Mouse (Mus musculus) E14TG2a.4 (cell line): Measurements from ENCODE around the gene Sub1.

Experiments
- H3K27me3 ChIP-seq: 2 replicates; pipeline ENCODE4 v1.6.1; 2014; ENCODE audit warnings: low read length, control low read depth; ENCODE audit not compliant: insufficient read depth
- H3K36me3 ChIP-seq: 2 replicates; pipeline ENCODE4 v1.6.1; 2014; ENCODE audit warnings: low read length, control low read depth; ENCODE audit not compliant: insufficient read depth
- H3K4me1 ChIP-seq: replicated peaks from 2 replicates; pipeline ENCODE4 v1.6.1; 2014; ENCODE audit warnings: low read depth, low read length, control low read depth
- H3K4me3 ChIP-seq: replicated peaks from 2 replicates; pipeline ENCODE4 v1.5.1; 2014; ENCODE audit warnings: mild to moderate bottlenecking, low read length
- H3K9me3 ChIP-seq: 2 replicates; pipeline ENCODE4 v1.6.1; 2014; ENCODE audit warnings: low read length, control low read depth
- CTCF ChIP-seq: conservative IDR thresholded peaks from 2 replicates; pipeline ENCODE4 v1.5.1; 2014; ENCODE audit warnings: low read length
- NANOG ChIP-seq: IDR thresholded peaks from 2 replicates; pipeline ENCODE4 v1.6.1; 2014; ENCODE audit warnings: borderline replicate concordance, low read length, mixed read lengths
- POU5F1 ChIP-seq: IDR thresholded peaks from 2 replicates; pipeline ENCODE4 v1.6.1; 2014; ENCODE audit warnings: low read length, borderline replicate concordance

Sub1 gene

GRCm38 (mm10) chr15:11981985-11982384 is 14.8 kb downstream of the Sub1 start:
- no peak for TF ChIP-seq CTCF
- H3K36me3 ChIP-seq, result peaks cover 99% of the 10 kb centered on the region
- no peaks in the 10 kb centered on the region for H3K9me3 ChIP-seq
- peaks cover 15% of the 10 kb centered on the region for H3K4me1 ChIP-seq
- no peaks in the 10 kb centered on the region for H3K27me3 ChIP-seq
- no peak overlapping the region for H3K4me3 ChIP-seq

GRCm38 (mm10) chr15:11981501-11981900 is 15.3 kb downstream of the Sub1 start:
- no peak for TF ChIP-seq POU5F1
- no peaks in the 10 kb centered on the region for H3K9me3 ChIP-seq
- H3K27me3 ChIP-seq, result no peaks in the 10 kb centered on the region
- H3K4me1 ChIP-seq, result peaks cover 14% of the 10 kb centered on the region
- no peak overlapping the region for H3K4me3 ChIP-seq
- H3K36me3 ChIP-seq, result peaks cover 98% of the 10 kb centered on the region

- no peaks in the 10 kb centered on the region for H3K9me3 ChIP-seq
- TF ChIP-seq NANOG (no peak), CTCF (no peak), POU5F1 (no peak)
- no peak overlapping the region for H3K4me3 ChIP-seq
- peaks cover 6% of the 10 kb centered on the region; the same call in 1 of the 2 replicates for H3K4me1 ChIP-seq
- H3K27me3 ChIP-seq, result no peaks in the 10 kb centered on the region
- peaks cover 84% of the 10 kb centered on the region for H3K36me3 ChIP-seq
Observed at GRCm38 (mm10) chr15:11978175-11978574, 18.6 kb downstream of the Sub1 start.

GRCm38 (mm10) chr15:11977071-11977470 is 19.7 kb downstream of the Sub1 start:
- no peak for TF ChIP-seq NANOG
- TF ChIP-seq POU5F1, result no peak
- no peak for TF ChIP-seq CTCF
- Histone ChIP-seq H3K4me3 (no peak overlapping the region), H3K4me1 (peaks cover 14% of the 10 kb centered on the region), H3K36me3 (peaks cover 73% of the 10 kb centered on the region), H3K27me3 (no peaks in the 10 kb centered on the region; the same call in 1 of the 2 replicates), H3K9me3 (no peaks in the 10 kb centered on the region)

- Histone ChIP-seq H3K4me3 (no peak overlapping the region), H3K27me3 (no peaks in the 10 kb centered on the region; the same call in 1 of the 2 replicates), H3K36me3 (peaks cover 61% of the 10 kb centered on the region), H3K9me3 (no peaks in the 10 kb centered on the region), H3K4me1 (peaks cover 13% of the 10 kb centered on the region)
- TF ChIP-seq POU5F1 (no peak), CTCF (no peak), NANOG (no peak)
Observed at GRCm38 (mm10) chr15:11975836-11976235, 20.9 kb downstream of the Sub1 start.

- Histone ChIP-seq H3K36me3 (peaks cover 22% of the 10 kb centered on the region), H3K27me3 (no peaks in the 10 kb centered on the region; the same call in 1 of the 2 replicates)
Observed at GRCm38 (mm10) chr15:11971854-11972420, 24.8 kb downstream of the Sub1 start.

GRCm38 (mm10) chr15:11970621-11971020 is 26.2 kb downstream of the Sub1 start:
- peaks cover 11% of the 10 kb centered on the region; the same call in 1 of the 2 replicates for H3K36me3 ChIP-seq
- no peak overlapping the region for H3K4me3 ChIP-seq
- H3K4me1 ChIP-seq, result peaks cover 18% of the 10 kb centered on the region
- H3K9me3 ChIP-seq, result no peaks in the 10 kb centered on the region
- TF ChIP-seq NANOG (no peak), POU5F1 (no peak), CTCF (no peak)
- no peaks in the 10 kb centered on the region; the same call in 1 of the 2 replicates for H3K27me3 ChIP-seq

More at GRCm38 (mm10) chr15:11971854-11972420, 24.8 kb downstream of the Sub1 start:
- peaks cover 18% of the 10 kb centered on the region for H3K4me1 ChIP-seq
- H3K4me3 ChIP-seq, result no peak overlapping the region
- peak; percentile 94 for TF ChIP-seq CTCF
- TF ChIP-seq NANOG, result no peak
- no peaks in the 10 kb centered on the region for H3K9me3 ChIP-seq

- Histone ChIP-seq H3K27me3 (no peaks in the 10 kb centered on the region; the same call in 1 of the 2 replicates), H3K4me1 (peaks cover 18% of the 10 kb centered on the region), H3K4me3 (no peak overlapping the region), H3K36me3 (no peaks in the 10 kb centered on the region), H3K9me3 (no peaks in the 10 kb centered on the region)
- TF ChIP-seq POU5F1 (no peak), CTCF (no peak), NANOG (no peak)
Observed at GRCm38 (mm10) chr15:11968851-11969250, 27.9 kb downstream of the Sub1 start.

- Histone ChIP-seq H3K9me3 (no peaks in the 10 kb centered on the region), H3K36me3 (no peaks in the 10 kb centered on the region), H3K4me1 (0 out of 2 replicates have a peak, but pooled peaks cover 6% of the 10 kb centered on the region), H3K27me3 (no peaks in the 10 kb centered on the region), H3K4me3 (no peak overlapping the region)
- TF ChIP-seq CTCF (peak; percentile 80), POU5F1 (no peak)
Observed at GRCm38 (mm10) chr15:11966367-11966766, 30.4 kb downstream of the Sub1 start.
